Mouse (Mus musculus) heart, postnatal 4 days (tissue): Measurements from ENCODE around the gene Gm21028. TPM values are rescaled to one million over a fixed set of nuclear protein-coding genes. Genes with fewer than 3 reads are reported as not detected.
"Not testable (repeated sequence)": the region's sequence is repeated elsewhere in the genome, so short reads cannot be mapped to it uniquely, and the experiment has no call there.

Experiments
- DNase-seq: peaks from one replicate; pipeline ENCODE4 v3.0.0; 2021
- microRNA-seq, 2 experiments: library from miRNA; unstranded; fragments of <30 nt; microRNA quantifications; one replicate each; pipeline ENCODE4 v1.2.0; 2021 to 2022
- total RNA-seq, 2 experiments: library from RNA; stranded (reverse); gene quantifications; 2 replicates each; pipeline ENCODE4 v1.2.3; 2021

Gm21028 gene
- total RNA-seq, result not detected

DNA sequence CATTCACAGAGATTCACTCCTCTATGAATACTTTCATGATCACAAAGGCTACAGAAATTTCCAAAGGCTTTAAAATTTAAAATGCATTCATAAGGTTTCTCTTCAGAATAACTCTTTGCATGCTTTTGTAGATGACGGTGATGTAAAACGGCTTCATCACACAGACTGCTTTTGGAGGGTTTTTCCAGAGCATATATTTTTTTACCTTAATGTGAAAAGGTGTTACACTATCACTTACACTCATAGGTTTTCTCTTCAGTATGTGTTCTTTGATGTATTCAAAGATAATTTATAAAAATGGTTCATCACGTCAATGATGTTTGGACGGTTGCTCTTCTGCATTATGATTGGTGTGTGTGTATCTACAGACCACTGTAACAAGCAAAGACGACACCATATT lies at the start of gene Gm21028:
Gm21028 (minus strand) TSS at position 101 of the 400 bp plus-strand sequence.
- no peak for DNase-seq

DNA sequence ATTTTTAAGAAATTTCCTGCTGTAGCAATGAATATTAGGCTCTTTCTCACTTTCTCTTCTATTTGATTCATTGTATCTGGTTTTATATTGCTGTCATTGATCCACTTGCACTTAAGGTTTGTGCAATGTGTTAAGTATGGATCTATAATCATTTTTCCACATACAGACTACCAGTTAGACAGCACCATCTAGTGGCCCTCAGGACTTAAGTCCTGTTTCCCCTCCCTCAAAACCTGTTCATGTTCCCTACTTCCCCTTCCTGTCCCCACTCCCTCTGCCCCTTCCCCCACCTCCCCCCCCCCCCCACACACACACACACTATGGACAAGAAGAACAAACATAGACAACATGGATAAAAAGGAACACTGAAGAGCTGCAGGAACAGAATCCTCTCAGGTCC lies 17.3 kb upstream of the Gm21028 start:
- DNase-seq, result not testable (repeated sequence)

DNA sequence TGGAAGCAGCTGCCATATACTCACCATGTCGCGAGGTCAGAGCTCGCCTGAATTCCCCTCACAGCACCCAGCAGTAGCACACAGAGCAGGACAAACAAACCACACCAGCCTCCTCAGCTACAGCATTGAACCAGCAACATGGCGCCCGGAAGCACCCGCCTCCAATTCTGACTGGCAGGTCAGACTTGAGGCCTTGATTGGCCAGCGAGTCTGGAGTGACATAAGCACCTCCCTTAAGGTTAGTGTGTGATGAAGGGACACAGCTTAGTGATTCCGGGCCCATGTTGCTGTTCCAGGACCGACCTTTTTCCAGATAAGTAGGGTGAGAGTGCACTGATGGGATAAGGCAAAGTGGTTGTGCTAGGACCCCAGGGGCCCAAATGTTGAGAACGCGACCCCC lies 14.0 kb upstream of the Gm21028 start, which contains the start of gene Zfp977:
Zfp977 (minus strand) TSS at position 135 of the 400 bp plus-strand sequence.
- DNase-seq, result not testable (repeated sequence)

DNA sequence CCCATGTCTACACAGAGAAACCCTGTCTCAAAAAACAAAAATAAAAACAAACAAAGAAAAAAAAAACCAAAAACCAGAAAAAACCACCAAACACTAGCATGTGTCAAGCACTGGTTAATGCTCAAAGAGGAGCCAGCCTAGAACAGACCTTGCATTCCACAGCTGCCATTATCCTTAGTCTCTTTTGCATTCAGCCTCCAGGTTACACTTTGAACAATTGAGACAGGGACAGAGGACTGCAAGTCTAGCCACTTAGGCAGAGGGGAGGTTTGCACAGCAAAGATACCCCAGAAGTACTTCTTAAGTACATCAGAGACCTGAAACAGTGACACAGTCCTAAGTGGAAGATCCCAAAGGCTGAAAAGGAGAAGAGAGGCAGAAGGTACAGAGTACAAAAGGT lies 12.9 kb upstream of the Gm21028 start:
- not testable (repeated sequence) for DNase-seq

DNA sequence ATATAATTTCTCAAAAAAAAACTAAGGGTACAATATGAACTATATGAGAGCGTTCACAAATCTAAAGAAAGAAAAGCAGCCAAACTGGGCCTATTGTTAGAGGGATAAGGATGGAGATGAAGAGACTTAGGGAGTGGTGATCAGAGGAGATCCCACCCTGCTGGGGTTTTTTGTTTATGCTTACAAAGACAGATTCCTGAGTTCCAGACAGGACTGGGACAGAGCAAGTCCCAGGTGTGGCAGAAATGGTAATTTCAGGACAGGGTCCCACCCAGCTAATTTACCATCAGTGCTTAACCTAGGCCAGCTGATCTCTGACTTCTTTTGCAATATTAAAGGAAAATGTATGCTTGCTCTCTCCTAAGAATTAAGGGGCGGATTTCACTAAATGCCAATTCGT lies 26.6 kb downstream of the Gm21028 start:
- DNase-seq, result no peak

Small RNAs within 50 kb of the gene (microRNA-seq; reads per million reads assigned to microRNA genes)
- 0 reads per million in 2 experiments for gene Gm24938

Other genes with a start within 250 kb of the Gm21028 start
- not detected for gene 4933421I07Rik, start 130.5 kb downstream of the Gm21028 start, total RNA-seq
- gene Zfp141, start 72.8 kb downstream of the Gm21028 start, total RNA-seq, result 1 to 10 TPM; 7.7 to 9.1 TPM
- gene Zfp977, start 14.0 kb upstream of the Gm21028 start, total RNA-seq, result under 1 TPM; 0.38 to 0.90 TPM
- gene Zfp976, start 64.0 kb upstream of the Gm21028 start, total RNA-seq, result 1 to 10 TPM; 2.4 to 2.5 TPM
- gene Zfp975, start 114.2 kb upstream of the Gm21028 start, total RNA-seq, result 1 to 10 TPM; 4.3 to 4.9 TPM
- gene Gm17067, start 148.4 kb upstream of the Gm21028 start, total RNA-seq, result not detected
- not detected for gene Vmn2r62, start 214.9 kb upstream of the Gm21028 start, total RNA-seq